Mouse (Mus musculus): ENCODE results near the gene Ireb2. TPM values are rescaled to one million over a fixed set of nuclear protein-coding genes. Genes with fewer than 3 reads are reported as not detected.

The Ireb2 gene
- total RNA-seq, 1 experiment from 2014 or later = 61.2 TPM

DNA sequence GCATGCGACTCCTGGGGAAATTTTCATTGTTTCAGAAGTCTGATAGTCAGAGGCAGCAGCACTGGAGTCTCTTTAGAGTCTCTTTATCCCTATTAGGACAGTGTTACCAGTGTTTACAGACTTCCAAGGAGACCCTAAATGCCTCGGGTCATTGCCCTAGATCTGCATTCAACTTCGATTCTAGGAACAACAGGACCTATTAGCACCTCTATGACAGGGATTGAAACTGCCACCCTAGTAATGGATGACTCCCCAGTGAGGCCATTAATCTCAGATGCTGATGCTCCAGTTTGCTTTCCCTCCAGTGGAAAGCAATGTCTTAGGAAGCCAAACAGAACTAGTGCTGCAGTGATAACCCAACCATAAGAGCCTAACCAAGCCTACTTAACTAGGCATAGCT lies 6.1 kb upstream of the Ireb2 start:
- no peak for ATAC-seq (replicated peaks in 1 of 2; ENCODE audit: insufficient read depth in 1 of 2, low FRiP score in 2 of 2, low TSS enrichment in 1 of 2, low read depth in 1 of 2, poor library complexity in 2 of 2, severe bottlenecking in 2 of 2)

DNA sequence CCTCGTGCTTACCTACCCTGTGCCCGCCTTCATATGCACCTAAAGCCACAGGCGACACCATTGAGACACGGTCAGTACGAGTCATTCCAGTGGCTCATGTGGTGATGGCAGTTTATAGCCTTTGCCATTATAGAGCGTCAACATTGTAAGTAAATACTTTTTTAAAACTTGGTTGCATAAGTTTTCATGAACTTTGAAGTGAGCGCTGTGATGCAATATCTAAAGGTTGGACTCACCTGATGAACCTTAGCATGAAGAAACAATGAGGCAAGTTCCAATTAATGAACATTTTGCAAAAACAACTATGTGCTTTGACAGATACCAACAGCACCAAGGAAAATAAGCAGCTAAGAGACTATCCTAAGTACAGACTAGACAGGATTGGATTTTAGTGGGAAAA lies 3.1 kb upstream of the Ireb2 start:
- no peak for ATAC-seq (replicated peaks in 1 of 2; ENCODE audit: insufficient read depth in 1 of 2, low FRiP score in 2 of 2, low TSS enrichment in 1 of 2, low read depth in 1 of 2, poor library complexity in 2 of 2, severe bottlenecking in 2 of 2)

GRCm38 (mm10) chr9:54878759-54879158 lies 15.2 kb downstream of the Ireb2 start:
- ATAC-seq (replicated peaks in 1 of 2; ENCODE audit: insufficient read depth in 1 of 2, low FRiP score in 2 of 2, low TSS enrichment in 1 of 2, low read depth in 1 of 2, poor library complexity in 2 of 2, severe bottlenecking in 2 of 2) = no peak

GRCm38 (mm10) chr9:54892111-54892510 lies 28.5 kb downstream of the Ireb2 start:
- ATAC-seq (replicated peaks in 1 of 2; ENCODE audit: insufficient read depth in 1 of 2, low FRiP score in 2 of 2, low TSS enrichment in 1 of 2, low read depth in 1 of 2, poor library complexity in 2 of 2, severe bottlenecking in 2 of 2) = no peak

- no peak for ATAC-seq (replicated peaks in 1 of 2; ENCODE audit: insufficient read depth in 1 of 2, low FRiP score in 2 of 2, low TSS enrichment in 1 of 2, low read depth in 1 of 2, poor library complexity in 2 of 2, severe bottlenecking in 2 of 2)
Observed at GRCm38 (mm10) chr9:54897097-54897496, 33.5 kb downstream of the Ireb2 start.

DNA sequence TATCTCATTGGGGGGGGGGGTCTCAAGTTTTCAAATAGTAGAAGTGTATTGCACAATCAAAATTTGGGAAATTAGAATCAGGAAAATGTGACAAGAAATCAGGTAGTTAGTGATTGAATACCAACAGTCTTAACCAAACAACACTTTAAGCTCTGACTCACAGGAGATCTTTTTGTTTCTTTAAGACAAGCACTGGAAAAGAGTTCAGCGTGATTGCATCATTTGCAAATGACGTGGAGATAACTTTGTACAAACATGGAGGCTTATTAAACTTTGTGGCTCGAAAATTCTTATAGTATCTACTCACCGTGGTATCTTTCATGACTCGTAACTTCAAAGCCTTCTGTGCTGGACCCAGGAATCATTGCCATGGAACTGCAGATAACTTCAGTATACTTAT lies 45.9 kb downstream of the Ireb2 start:
- ATAC-seq (replicated peaks in 1 of 2; ENCODE audit: insufficient read depth in 1 of 2, low FRiP score in 2 of 2, low TSS enrichment in 1 of 2, low read depth in 1 of 2, poor library complexity in 2 of 2, severe bottlenecking in 2 of 2) = no peak

GRCm38 (mm10) chr9:54915576-54915975 lies 52.0 kb downstream of the Ireb2 start:
- no peak for ATAC-seq (replicated peaks in 1 of 2; ENCODE audit: insufficient read depth in 1 of 2, low FRiP score in 2 of 2, low TSS enrichment in 1 of 2, low read depth in 1 of 2, poor library complexity in 2 of 2, severe bottlenecking in 2 of 2)

DNA sequence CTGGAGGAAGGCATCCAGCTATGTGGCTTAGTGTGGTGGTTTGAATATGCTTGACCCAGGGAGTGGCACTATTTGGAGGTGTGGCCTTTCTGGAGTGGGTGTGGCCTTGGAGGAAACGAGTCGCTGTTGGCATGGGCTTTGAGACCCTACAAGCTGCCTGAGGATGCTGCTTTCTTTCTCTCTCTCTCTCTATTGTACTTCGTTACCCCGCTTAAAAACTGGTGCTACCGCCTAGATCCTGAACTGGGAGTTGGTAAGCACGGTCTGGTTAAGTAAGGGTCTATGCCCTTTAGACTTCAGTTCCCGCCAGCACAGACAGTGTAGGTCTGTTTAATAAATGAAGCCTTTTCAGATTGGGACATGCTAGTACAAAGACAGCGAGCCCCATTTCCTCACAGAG lies 52.8 kb downstream of the Ireb2 start:
- no peak for ATAC-seq (replicated peaks in 1 of 2; ENCODE audit: insufficient read depth in 1 of 2, low FRiP score in 2 of 2, low TSS enrichment in 1 of 2, low read depth in 1 of 2, poor library complexity in 2 of 2, severe bottlenecking in 2 of 2)

DNA sequence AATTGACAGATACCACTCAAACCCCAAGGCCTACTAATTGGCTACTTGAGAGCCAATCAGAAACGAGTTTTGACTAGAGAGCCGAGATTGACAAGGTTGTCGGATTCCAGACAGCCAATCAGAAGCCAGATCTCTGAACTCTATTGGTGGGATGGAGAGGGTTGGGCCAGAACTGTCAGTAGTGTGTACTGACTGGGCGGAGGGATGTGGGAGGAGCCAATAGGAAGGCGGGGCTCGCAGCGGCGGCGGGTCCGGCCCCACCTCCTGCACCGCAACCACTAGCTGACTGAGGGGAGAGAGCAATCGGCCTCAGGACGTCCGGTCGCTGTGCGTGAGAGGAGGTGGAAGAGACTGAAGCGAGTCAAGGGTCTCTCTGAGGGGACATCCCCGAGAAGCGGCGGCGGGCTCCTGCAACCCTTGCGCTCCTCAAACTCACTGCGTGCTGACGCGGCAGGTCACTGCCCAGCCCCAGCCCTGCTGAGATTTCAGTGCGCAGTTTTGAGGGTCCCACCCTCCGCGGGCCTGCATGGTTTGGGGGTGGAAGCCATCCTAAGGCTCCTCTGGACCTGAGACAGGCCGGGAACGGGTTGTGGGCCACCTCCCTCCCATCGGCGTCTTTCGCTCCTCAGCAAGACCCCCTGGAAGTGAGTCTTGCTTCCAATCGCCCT lies 53.6 kb downstream of the Ireb2 start, which contains the start of gene Hykk:
Gene Hykk, plus strand, starts transcription at position 274 of the 668 bp plus-strand sequence.
- ATAC-seq (replicated peaks in 1 of 2; ENCODE audit: insufficient read depth in 1 of 2, low FRiP score in 2 of 2, low TSS enrichment in 1 of 2, low read depth in 1 of 2, poor library complexity in 2 of 2, severe bottlenecking in 2 of 2) = peak; percentile 94 to 97

GRCm38 (mm10) chr9:54918191-54918590 lies 54.6 kb downstream of the Ireb2 start:
- ATAC-seq (replicated peaks in 1 of 2; ENCODE audit: insufficient read depth in 1 of 2, low FRiP score in 2 of 2, low TSS enrichment in 1 of 2, low read depth in 1 of 2, poor library complexity in 2 of 2, severe bottlenecking in 2 of 2) = no peak

DNA sequence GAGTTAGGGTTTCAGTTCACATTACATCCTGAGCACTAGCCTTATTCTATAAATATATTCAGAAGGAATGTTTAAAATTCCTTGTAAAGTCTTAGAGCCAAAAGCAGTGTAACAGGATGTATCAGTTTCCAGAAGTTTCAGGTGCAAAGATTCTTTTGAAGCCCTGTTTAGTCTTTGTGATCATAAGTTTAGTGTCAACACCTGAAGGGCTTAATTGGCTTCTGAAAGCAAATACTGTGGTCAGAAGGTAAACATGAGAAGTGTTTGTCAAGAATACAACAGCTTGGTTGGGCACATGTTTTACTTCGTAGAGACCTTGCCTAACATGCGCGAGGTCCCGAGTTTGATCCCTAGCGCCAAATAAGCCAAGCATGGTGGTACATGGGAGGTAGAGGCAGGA lies 55.2 kb downstream of the Ireb2 start:
- ATAC-seq (replicated peaks in 1 of 2; ENCODE audit: insufficient read depth in 1 of 2, low FRiP score in 2 of 2, low TSS enrichment in 1 of 2, low read depth in 1 of 2, poor library complexity in 2 of 2, severe bottlenecking in 2 of 2) = no peak

GRCm38 (mm10) chr9:54919946-54920345 lies 56.4 kb downstream of the Ireb2 start:
- ATAC-seq (replicated peaks in 1 of 2; ENCODE audit: insufficient read depth in 1 of 2, low FRiP score in 2 of 2, low TSS enrichment in 1 of 2, low read depth in 1 of 2, poor library complexity in 2 of 2, severe bottlenecking in 2 of 2) = no peak

- ATAC-seq (replicated peaks in 1 of 2; ENCODE audit: insufficient read depth in 1 of 2, low FRiP score in 2 of 2, low TSS enrichment in 1 of 2, low read depth in 1 of 2, poor library complexity in 2 of 2, severe bottlenecking in 2 of 2) = no peak
Observed at GRCm38 (mm10) chr9:54930741-54931140, 67.2 kb downstream of the Ireb2 start.

DNA sequence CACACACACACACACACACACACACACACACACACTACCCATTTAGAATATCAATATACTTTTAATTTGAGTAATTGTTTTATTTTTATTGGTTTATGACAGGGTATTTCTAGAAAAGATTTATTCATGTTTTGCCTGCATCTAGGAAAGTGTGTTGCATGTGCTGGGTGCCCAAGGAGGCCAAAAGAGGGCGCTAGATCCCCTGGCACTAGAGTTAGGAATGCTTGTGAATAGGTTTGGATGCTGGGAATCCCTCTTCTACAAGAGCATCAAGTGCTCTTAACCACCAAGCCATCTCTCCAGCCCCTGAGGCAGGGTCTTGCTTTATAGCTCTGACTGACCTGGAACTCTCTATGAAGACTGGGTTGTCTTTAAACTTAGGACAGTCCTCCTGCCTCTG lies 68.2 kb downstream of the Ireb2 start:
- no peak for ATAC-seq (replicated peaks in 1 of 2; ENCODE audit: insufficient read depth in 1 of 2, low FRiP score in 2 of 2, low TSS enrichment in 1 of 2, low read depth in 1 of 2, poor library complexity in 2 of 2, severe bottlenecking in 2 of 2)

- no peak for ATAC-seq (replicated peaks in 1 of 2; ENCODE audit: insufficient read depth in 1 of 2, low FRiP score in 2 of 2, low TSS enrichment in 1 of 2, low read depth in 1 of 2, poor library complexity in 2 of 2, severe bottlenecking in 2 of 2)
Observed at GRCm38 (mm10) chr9:54932379-54932778, 68.8 kb downstream of the Ireb2 start.

DNA sequence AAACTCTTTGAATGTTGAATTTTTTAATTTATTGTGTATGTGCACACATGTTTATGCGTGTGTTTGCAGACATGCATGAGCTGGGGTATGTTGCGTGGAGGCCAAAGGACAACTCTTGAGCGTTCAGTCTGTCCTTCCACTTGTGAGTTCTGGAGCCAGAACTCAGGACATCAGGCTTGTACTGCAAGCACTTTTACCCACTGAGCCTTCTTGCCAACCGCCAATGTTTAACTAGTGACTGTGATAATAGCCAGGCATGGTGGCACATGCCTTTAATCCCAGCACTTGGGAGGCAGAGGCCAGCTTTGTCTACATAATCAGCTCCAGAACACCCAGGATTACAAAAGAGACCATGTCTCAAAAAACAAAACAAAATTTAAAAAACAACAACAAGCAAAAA lies 78.5 kb downstream of the Ireb2 start:
- ATAC-seq (replicated peaks in 1 of 2; ENCODE audit: insufficient read depth in 1 of 2, low FRiP score in 2 of 2, low TSS enrichment in 1 of 2, low read depth in 1 of 2, poor library complexity in 2 of 2, severe bottlenecking in 2 of 2) = no peak

- ATAC-seq (replicated peaks in 1 of 2; ENCODE audit: insufficient read depth in 1 of 2, low FRiP score in 2 of 2, low TSS enrichment in 1 of 2, low read depth in 1 of 2, poor library complexity in 2 of 2, severe bottlenecking in 2 of 2) = no peak
Observed at GRCm38 (mm10) chr9:54944467-54944866, 80.9 kb downstream of the Ireb2 start.

DNA sequence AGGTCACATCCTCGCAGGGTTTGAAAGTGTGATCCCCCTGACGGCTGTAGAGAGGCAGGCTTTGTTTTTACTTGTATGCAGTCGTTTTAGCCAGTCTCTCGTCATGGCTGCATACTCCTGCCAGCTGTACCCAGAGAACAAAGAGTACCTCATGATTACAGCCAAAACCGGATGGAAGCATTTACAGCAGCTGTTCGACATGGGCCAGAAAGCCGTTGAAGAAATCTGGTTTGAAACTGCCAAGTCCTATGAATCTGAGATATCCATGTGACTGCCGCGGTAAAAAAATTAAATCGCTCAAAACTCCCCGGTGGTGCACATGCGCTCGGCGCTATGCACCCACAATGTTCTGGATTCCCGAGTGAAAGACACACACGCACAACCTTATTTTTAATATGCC lies 82.7 kb downstream of the Ireb2 start:
- no peak for ATAC-seq (replicated peaks in 1 of 2; ENCODE audit: insufficient read depth in 1 of 2, low FRiP score in 2 of 2, low TSS enrichment in 1 of 2, low read depth in 1 of 2, poor library complexity in 2 of 2, severe bottlenecking in 2 of 2)

GRCm38 (mm10) chr9:54949465-54949864 lies 85.9 kb downstream of the Ireb2 start:
- ATAC-seq (replicated peaks in 1 of 2; ENCODE audit: insufficient read depth in 1 of 2, low FRiP score in 2 of 2, low TSS enrichment in 1 of 2, low read depth in 1 of 2, poor library complexity in 2 of 2, severe bottlenecking in 2 of 2) = no peak
